Mouse (Mus musculus): ENCODE measurements around the gene Rtcb. TPM values are rescaled to one million over a fixed set of nuclear protein-coding genes. Genes with fewer than 3 reads are reported as not detected.

Gene Rtcb
- 164 and 170 TPM in 2 replicates for polyA plus RNA-seq (2015; fragmentation: Nextera tagmentation; extraction: Ambion mirVana)

GRCm38 (mm10) chr10:85957464-85957950 lies at the start of gene Rtcb:
Rtcb (minus strand) TSS chr10:85957823.
- WGBS: 0% methylated on average over 38 of the region's 38 CpGs
- Histone ChIP-seq H3K27ac (replicated peaks) (peak within 1 kb of the TSS; percentile 86), H3K9me3 (replicated peaks) (no peaks in the 10 kb centered on the region), H3K4me3 (replicated peaks) (peak within 1 kb of the TSS; percentile 84), H3K4me2 (peak within 1 kb of the TSS; percentile 75), H3K4me1 (peaks cover 26% of the 10 kb centered on the region), H3K27me3 (replicated peaks) (no peaks in the 10 kb centered on the region), H3K36me3 (peaks cover 20% of the 10 kb centered on the region), H3K9ac (replicated peaks) (peak within 1 kb of the TSS; percentile 82)
- peak; percentile 95 for ATAC-seq (ENCODE audit: low FRiP score)

- Histone ChIP-seq H3K27ac (replicated peaks) (no peak overlapping the region), H3K4me2 (no peak overlapping the region), H3K27me3 (replicated peaks) (no peaks in the 10 kb centered on the region), H3K9me3 (replicated peaks) (no peaks in the 10 kb centered on the region), H3K36me3 (no peaks in the 10 kb centered on the region), H3K9ac (replicated peaks) (no peak overlapping the region), H3K4me3 (replicated peaks) (no peak overlapping the region), H3K4me1 (no peaks in the 10 kb centered on the region)
- WGBS: 74% methylated on average over 5 of the region's 5 CpGs
- no peak for ATAC-seq (ENCODE audit: low FRiP score)
Measured at GRCm38 (mm10) chr10:86006455-86006854, 48.8 kb upstream of the Rtcb start.

- H3K4me1 ChIP-seq: no peaks in the 10 kb centered on the region
- no peak overlapping the region for H3K9ac ChIP-seq (replicated peaks)
- WGBS: 94% methylated on average over 4 of the region's 4 CpGs
- H3K4me2 ChIP-seq: no peak overlapping the region
- H3K36me3 ChIP-seq: no peaks in the 10 kb centered on the region
- ATAC-seq (ENCODE audit: low FRiP score): no peak
- no peaks in the 10 kb centered on the region for H3K27me3 ChIP-seq (replicated peaks)
- no peak overlapping the region for H3K4me3 ChIP-seq (replicated peaks)
- H3K27ac ChIP-seq (replicated peaks): no peak overlapping the region
- H3K9me3 ChIP-seq (replicated peaks): no peaks in the 10 kb centered on the region
Measured at GRCm38 (mm10) chr10:86000447-86000846, 42.8 kb upstream of the Rtcb start.

GRCm38 (mm10) chr10:85994543-85995104 lies 37.0 kb upstream of the Rtcb start:
- ATAC-seq (ENCODE audit: low FRiP score): no peak
- H3K4me1 ChIP-seq: no peaks in the 10 kb centered on the region
- no peaks in the 10 kb centered on the region for H3K9me3 ChIP-seq (replicated peaks)
- H3K4me3 ChIP-seq (replicated peaks): no peak overlapping the region
- no peak overlapping the region for H3K27ac ChIP-seq (replicated peaks)
- no peak overlapping the region for H3K9ac ChIP-seq (replicated peaks)
- H3K27me3 ChIP-seq (replicated peaks): no peaks in the 10 kb centered on the region
- WGBS: 81% methylated on average over 5 of the region's 5 CpGs
- no peak overlapping the region for H3K4me2 ChIP-seq
- no peaks in the 10 kb centered on the region for H3K36me3 ChIP-seq

GRCm38 (mm10) chr10:85993836-85994235 lies 36.2 kb upstream of the Rtcb start:
- Histone ChIP-seq H3K27ac (replicated peaks) (no peak overlapping the region), H3K4me1 (no peaks in the 10 kb centered on the region), H3K36me3 (no peaks in the 10 kb centered on the region), H3K4me2 (no peak overlapping the region), H3K4me3 (replicated peaks) (no peak overlapping the region), H3K9me3 (replicated peaks) (no peaks in the 10 kb centered on the region), H3K9ac (replicated peaks) (no peak overlapping the region), H3K27me3 (replicated peaks) (no peaks in the 10 kb centered on the region)
- ATAC-seq (ENCODE audit: low FRiP score): no peak
- WGBS: 90% methylated on average over 9 of the region's 9 CpGs

- H3K4me1 ChIP-seq: no peaks in the 10 kb centered on the region
- no peak for ATAC-seq (ENCODE audit: low FRiP score)
- H3K27me3 ChIP-seq (replicated peaks): no peaks in the 10 kb centered on the region
- no peak overlapping the region for H3K9ac ChIP-seq (replicated peaks)
- no peaks in the 10 kb centered on the region for H3K36me3 ChIP-seq
- WGBS: 90% methylated on average over 4 of the region's 4 CpGs
- no peaks in the 10 kb centered on the region for H3K9me3 ChIP-seq (replicated peaks)
- H3K27ac ChIP-seq (replicated peaks): no peak overlapping the region
- H3K4me2 ChIP-seq: no peak overlapping the region
- no peak overlapping the region for H3K4me3 ChIP-seq (replicated peaks)
Measured at GRCm38 (mm10) chr10:85992412-85992811, 34.8 kb upstream of the Rtcb start.

- no peak for ATAC-seq (ENCODE audit: low FRiP score)
- Histone ChIP-seq H3K4me2 (no peak overlapping the region), H3K9me3 (replicated peaks) (no peaks in the 10 kb centered on the region), H3K4me3 (replicated peaks) (no peak overlapping the region), H3K27ac (replicated peaks) (no peak overlapping the region), H3K36me3 (no peaks in the 10 kb centered on the region), H3K27me3 (replicated peaks) (no peaks in the 10 kb centered on the region), H3K9ac (replicated peaks) (no peak overlapping the region), H3K4me1 (no peaks in the 10 kb centered on the region)
- 85% methylated on average over 6 of the region's 6 CpGs for WGBS
Measured at GRCm38 (mm10) chr10:85989412-85990115, 31.9 kb upstream of the Rtcb start.

- no peak; the same call in 1 of the 2 replicates for ATAC-seq (ENCODE audit: low FRiP score)
- Histone ChIP-seq H3K27ac (replicated peaks) (no peak overlapping the region; the same call in 1 of the 2 replicates), H3K4me3 (replicated peaks) (no peak overlapping the region), H3K4me1 (no peaks in the 10 kb centered on the region), H3K27me3 (replicated peaks) (no peaks in the 10 kb centered on the region), H3K4me2 (no peak overlapping the region), H3K9me3 (replicated peaks) (no peaks in the 10 kb centered on the region), H3K36me3 (no peaks in the 10 kb centered on the region), H3K9ac (replicated peaks) (no peak overlapping the region)
- 79% methylated on average over 4 of the region's 4 CpGs for WGBS
Measured at GRCm38 (mm10) chr10:85972915-85973314, 15.3 kb upstream of the Rtcb start.

- H3K27ac ChIP-seq (replicated peaks): no peak overlapping the region
- H3K9ac ChIP-seq (replicated peaks): no peak overlapping the region
- H3K4me1 ChIP-seq: no peaks in the 10 kb centered on the region
- no peaks in the 10 kb centered on the region for H3K9me3 ChIP-seq (replicated peaks)
- no peaks in the 10 kb centered on the region for H3K36me3 ChIP-seq
- ATAC-seq (ENCODE audit: low FRiP score): no peak
- no peak overlapping the region for H3K4me2 ChIP-seq
- no peak overlapping the region for H3K4me3 ChIP-seq (replicated peaks)
- no peaks in the 10 kb centered on the region for H3K27me3 ChIP-seq (replicated peaks)
- 89% methylated on average over 9 of the region's 9 CpGs for WGBS
Measured at GRCm38 (mm10) chr10:85971826-85972225, 14.2 kb upstream of the Rtcb start.

- Histone ChIP-seq H3K4me1 (no peaks in the 10 kb centered on the region), H3K9ac (replicated peaks) (no peak overlapping the region), H3K27me3 (replicated peaks) (no peaks in the 10 kb centered on the region), H3K4me3 (replicated peaks) (no peak overlapping the region), H3K27ac (replicated peaks) (no peak overlapping the region), H3K9me3 (replicated peaks) (no peaks in the 10 kb centered on the region), H3K36me3 (no peaks in the 10 kb centered on the region), H3K4me2 (no peak overlapping the region)
- WGBS: 47% methylated on average over 8 of the region's 8 CpGs
- no peak for ATAC-seq (ENCODE audit: low FRiP score)
Measured at GRCm38 (mm10) chr10:85969894-85970620, 12.4 kb upstream of the Rtcb start.

GRCm38 (mm10) chr10:85968731-85969130 lies 11.1 kb upstream of the Rtcb start:
- 58% methylated on average over 2 of the region's 2 CpGs for WGBS
- Histone ChIP-seq H3K9me3 (replicated peaks) (no peaks in the 10 kb centered on the region), H3K27ac (replicated peaks) (no peak overlapping the region), H3K4me1 (no peaks in the 10 kb centered on the region), H3K36me3 (no peaks in the 10 kb centered on the region), H3K9ac (replicated peaks) (no peak overlapping the region), H3K4me3 (replicated peaks) (no peak overlapping the region), H3K27me3 (replicated peaks) (no peaks in the 10 kb centered on the region), H3K4me2 (no peak overlapping the region)
- no peak for ATAC-seq (ENCODE audit: low FRiP score)
